Mouse (Mus musculus) monocyte, adult 5-6 weeks (primary cell): ENCODE data around the gene Dnajb12. TPM values are rescaled to one million over a fixed set of nuclear protein-coding genes. Genes with fewer than 3 reads are reported as not detected.
A peak's percentile ranks its signal among the peaks of the same experiment; 100 is the strongest.

Source experiments
- ATAC-seq: fragments of 153-309, 156-312 bp; replicated peaks from 2 replicates; pipeline ENCODE4 v1.8.0; 2017; ENCODE audit warnings: mild to moderate bottlenecking; ENCODE audit not compliant: low TSS enrichment, insufficient number of reproducible peaks, severe bottlenecking, poor library complexity, low FRiP score
- total RNA-seq: library from RNA; stranded (forward); fragments of 200-1000, 200-491, 200-594 nt; gene quantifications from 3 replicates; pipeline ENCODE4 v1.2.3, GENCODE M21; 2017

Dnajb12 gene
- total RNA-seq, 1 experiment from 2014 or later: 41.9 TPM

DNA sequence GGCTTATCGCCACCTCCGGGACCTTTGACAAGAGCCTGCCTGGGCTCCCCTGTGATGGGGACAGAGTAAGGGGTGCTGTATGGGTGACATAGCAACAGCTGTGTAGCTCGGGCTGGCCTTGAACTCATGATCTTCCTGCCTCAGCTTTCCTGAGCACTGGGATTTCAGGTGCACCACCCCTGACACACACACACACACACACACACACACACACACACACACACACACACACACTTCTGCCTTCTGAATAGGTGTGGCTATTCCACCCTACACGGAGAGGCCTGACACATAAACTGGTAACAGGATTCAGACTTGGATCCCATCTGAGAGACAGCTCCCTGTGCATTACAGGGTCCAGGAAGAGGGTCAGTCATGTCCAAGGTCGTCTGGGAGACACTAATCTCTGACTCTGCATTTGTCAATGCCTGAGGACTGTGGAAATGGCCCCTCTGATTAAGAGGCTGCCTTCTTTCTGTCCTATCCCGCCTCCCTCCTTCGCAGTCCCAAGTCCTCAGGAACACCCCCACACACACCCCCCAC, 29.5 kb downstream of the Dnajb12 start:
- no peak for ATAC-seq

DNA sequence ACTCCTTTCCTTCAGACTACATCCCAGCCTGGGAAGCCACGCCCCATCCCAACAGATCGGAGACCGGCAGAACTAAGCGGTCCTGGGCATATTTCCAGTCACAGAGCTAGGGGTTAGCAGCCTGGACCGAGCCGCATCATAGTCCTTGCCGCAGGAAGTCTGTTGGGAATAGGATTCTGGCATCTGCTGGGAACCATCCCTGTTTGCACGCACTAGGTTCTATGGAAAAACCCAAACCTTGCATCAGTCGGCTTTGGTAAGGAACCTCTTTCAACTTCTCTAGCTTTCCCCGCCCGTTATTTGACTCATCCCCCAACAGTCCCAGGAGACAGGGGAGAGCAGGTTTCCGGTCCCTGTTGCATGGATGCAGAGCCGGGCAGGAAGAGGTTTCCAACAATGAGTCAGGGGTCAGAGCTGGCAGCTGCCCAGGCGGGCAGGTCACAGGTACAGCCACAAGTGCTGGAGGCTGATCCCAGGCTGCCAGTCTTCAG, 30.0 kb downstream of the Dnajb12 start:
- no peak for ATAC-seq

DNA sequence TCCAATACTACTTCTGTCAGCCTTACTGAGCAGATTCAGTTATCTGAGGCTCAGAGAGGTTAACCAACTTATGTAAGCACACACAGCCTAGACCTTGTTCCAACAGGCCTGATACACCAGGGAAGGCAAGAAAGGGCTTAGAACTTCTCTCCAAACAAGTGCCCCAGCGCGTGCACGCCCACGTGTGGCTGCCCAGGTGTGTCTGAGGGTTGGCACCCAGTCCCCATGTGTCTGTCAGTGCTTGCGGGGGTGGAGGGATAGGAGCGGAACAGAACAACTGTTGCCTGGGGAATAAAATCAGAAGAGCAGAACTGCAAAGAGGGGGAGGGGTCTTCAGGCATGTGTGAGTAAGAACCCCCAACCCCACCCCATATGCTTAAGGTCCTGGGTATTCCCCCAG, 31.7 kb downstream of the Dnajb12 start:
- no peak for ATAC-seq

DNA sequence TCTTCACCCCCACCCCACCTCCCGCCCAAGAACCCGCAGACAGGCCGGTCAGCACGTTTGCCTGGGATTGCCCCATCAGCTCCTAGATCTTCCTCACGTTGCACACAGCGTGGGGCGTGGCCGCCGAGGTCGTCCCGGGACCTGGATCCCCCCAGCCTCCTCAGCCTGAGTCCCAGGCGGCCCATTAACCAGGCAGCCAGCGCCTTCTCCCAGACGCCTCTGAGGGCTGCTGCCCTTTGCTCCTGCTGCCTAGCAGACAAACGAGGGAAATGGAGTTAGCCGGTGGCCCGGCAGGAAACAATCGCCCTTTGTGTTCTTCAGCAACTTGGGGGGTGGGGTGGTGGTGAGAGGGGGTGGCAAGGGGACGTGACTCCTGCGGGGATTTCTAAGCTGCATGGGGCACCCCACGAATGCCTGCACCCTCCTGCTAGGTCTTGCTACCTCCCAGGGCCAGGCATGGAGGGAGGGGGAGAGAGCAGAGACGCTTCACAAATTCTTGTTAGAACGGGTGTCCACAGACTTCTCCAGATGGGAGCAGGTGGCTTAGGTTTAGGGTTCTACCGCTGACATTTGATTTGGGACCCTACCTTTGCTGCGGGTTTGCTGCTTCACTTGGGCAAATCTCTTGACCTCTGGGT, 32.3 kb downstream of the Dnajb12 start:
- no peak for ATAC-seq

DNA sequence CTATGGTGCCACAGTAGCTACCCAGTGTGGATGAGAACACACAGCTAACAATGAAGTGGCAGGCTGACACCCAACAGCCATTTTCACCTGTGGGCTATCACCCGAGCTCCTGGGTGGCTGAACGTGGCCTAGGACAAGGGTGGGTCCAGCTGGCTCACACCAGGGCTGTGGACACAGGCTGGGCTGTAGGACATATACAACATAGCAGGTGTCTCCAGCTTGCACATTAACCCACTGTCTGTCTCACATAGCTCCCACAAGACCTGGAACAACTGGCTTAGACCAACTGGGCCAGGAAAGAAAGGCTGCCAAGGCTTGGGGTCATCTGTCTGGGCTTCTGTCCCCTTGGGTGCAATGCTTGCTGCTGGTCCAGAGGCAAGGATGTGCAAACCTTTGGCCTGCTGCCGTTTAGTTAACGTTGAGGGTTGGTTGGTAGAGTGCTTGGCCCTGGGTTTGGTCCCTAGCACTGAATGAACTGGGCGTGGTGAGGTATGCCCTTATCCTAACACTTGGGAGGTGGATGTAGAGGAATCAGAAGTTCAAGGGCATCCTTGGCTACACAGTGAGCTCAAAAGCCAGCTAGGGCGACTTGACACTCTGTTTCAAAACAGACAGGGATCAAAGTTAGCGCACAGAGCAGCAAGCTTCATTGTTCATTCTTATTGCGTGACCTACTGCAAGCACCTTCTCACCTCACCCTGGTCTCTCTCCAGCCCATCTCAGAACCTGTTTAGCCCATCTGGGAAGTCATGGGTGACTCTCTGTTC, 36.0 kb downstream of the Dnajb12 start:
- ATAC-seq: no peak

- no peak for ATAC-seq
Measured at GRCm38 (mm10) chr10:59916159-59916558, 36.8 kb downstream of the Dnajb12 start.

DNA sequence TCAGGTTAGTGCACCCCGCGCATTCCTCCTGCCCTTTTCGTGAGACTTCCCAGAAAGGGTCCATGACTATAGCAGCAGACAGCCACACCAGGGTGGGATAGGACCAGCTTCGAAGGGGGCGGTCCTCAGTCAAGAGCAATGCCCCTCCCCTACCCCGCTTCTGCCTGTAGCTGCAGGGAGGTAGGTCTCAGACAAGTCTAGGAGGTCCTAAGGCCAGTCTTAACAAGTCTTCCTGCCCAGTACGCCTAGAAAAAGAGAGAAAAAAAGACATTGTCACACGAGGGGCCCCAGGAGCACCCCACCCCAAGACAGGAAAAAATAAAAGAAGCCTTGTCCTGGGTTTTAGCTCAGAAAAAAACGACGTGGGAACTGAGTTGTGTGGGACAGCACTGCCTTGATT, 37.3 kb downstream of the Dnajb12 start:
- no peak for ATAC-seq

DNA sequence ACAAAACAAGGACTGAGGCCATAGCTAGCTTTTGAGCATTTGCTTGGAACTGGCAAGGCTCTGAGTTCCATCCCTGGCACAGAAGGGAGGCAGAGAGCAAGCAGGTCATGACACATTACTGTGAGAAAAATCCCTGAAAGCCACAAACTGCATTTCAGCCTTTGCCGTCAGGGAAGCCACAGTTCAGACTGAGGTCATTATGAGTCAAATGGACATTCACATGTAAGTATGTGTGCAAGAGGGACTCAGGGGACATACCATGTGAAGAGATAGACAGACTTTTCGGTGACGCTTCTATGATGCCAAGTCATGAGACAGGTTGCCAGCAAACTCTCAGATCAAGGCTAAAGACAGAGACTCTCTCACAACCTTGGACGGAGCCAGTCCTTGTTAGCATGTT, 38.8 kb downstream of the Dnajb12 start:
- ATAC-seq: no peak

- ATAC-seq: no peak
Measured at GRCm38 (mm10) chr10:59919494-59920181, 40.3 kb downstream of the Dnajb12 start.

- no peak for ATAC-seq
Measured at GRCm38 (mm10) chr10:59920485-59920809, 41.1 kb downstream of the Dnajb12 start.

- ATAC-seq: peak; percentile 34; the same call in 1 of the 2 replicates
Measured at GRCm38 (mm10) chr10:59920810-59921681, 41.7 kb downstream of the Dnajb12 start.

- ATAC-seq: no peak
Measured at GRCm38 (mm10) chr10:59923493-59923892, 44.1 kb downstream of the Dnajb12 start.

- no peak for ATAC-seq
Measured at GRCm38 (mm10) chr10:59924305-59924704, 44.9 kb downstream of the Dnajb12 start.

GRCm38 (mm10) chr10:59929205-59929604, 49.8 kb downstream of the Dnajb12 start:
- ATAC-seq: no peak

GRCm38 (mm10) chr10:59930996-59931395, 51.6 kb downstream of the Dnajb12 start:
- no peak for ATAC-seq

- peak; percentile 86 for ATAC-seq
Measured at GRCm38 (mm10) chr10:59932521-59932920, 53.2 kb downstream of the Dnajb12 start.

GRCm38 (mm10) chr10:59934039-59934438, 54.7 kb downstream of the Dnajb12 start:
- ATAC-seq: no peak

DNA sequence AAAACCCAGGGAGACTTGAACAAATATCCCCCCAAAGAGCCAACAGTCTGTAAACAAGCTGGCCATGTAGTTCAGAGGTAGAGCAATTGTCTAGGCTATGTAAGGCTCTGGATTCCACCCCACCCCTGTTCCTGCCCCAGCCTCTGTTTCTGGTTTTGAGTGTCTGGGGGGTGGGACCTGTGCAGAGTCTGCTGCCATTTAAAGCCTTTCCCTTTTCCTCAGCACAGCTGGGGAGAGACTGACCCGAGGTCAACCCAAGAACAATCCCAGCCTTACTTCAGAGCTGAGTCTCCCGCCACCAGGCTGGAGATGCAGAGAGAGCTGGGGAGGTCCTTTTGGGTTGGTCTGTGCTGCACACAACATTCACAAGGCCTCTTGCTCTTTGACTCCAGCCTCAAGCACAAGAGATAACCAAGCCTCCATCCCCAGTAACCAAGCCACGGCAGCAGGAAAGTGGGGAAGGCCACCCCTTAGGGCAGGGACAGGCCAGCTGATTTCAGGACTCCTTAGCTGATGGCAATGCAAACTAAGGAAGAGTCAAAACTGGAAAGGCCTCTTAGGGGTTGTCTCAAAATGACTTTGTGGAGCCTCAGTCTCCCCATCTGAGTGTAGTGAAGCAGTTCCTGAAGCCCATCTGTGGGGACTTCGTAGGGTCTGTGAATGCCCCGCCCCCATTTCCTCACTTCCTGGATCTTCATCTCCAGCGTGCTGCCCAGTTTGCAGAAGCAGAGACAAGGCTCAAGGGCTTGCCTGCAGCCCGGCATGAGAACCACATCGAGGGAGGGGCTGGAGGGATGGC, 56.9 kb downstream of the Dnajb12 start:
- ATAC-seq: no peak
